Comparison of ENCODE assay signal across 22 mouse cellular contexts in genomic region chr11:78703085-78703484, GRCm38 (mm10). TPM values are rescaled to one million over a fixed set of nuclear protein-coding genes. Genes with fewer than 3 reads are reported as not detected.
DNase-seq lines count a peak whose midpoint lies in the region; ATAC-seq lines count a peak whose summit lies in the region.
"Had no signal": no experiment of that assay in that cellular context is flagged by ENCODE, and none has a peak within 500 bp of the region (broad histone marks: within the 10 kb centered on the region; RNA-seq: fewer than 3 reads in every experiment).

No protein-coding gene starts in this region.

- H3K27ac ChIP-seq in kidney, embryonic 15.5 days, result 0 out of 2 replicates have a peak overlapping the region, but pooled peaks have one; percentile 13
- H3K27ac ChIP-seq: embryonic facial prominence, embryonic 10.5 days; forebrain, embryonic 10.5 days; heart, embryonic 13.5 days; hindbrain, embryonic 15.5 days had no signal

- 68% methylated on average over 5 of the region's 5 CpGs for WGBS in kidney, embryonic 15.5 days

- ATAC-seq in frontal cortex, adult (ENCODE audit: low TSS enrichment), result peak; percentile 2; the same call in 1 of the 2 replicates
- no peak for ATAC-seq in kidney, embryonic 15.5 days (replicated peaks; ENCODE audit: low FRiP score)
- ATAC-seq in megakaryocyte, adult 5-6 weeks (ENCODE audit: poor library complexity, severe bottlenecking), result no peak
- no peak for ATAC-seq in megakaryocyte-erythroid progenitor cell, adult 5-6 weeks (replicated peaks; ENCODE audit: low FRiP score, low TSS enrichment, poor library complexity, severe bottlenecking)
- ATAC-seq: activated CD4-positive, CD25-positive, alpha-beta regulatory T cell, adult 4 months; forebrain, embryonic 14.5 days; Patski had no signal

- H3K4me3 ChIP-seq in kidney, embryonic 15.5 days (replicated peaks), result no peak overlapping the region
- peak overlapping the region; percentile 73 for H3K4me3 ChIP-seq in megakaryocyte, embryonic 14.5 days (replicated peaks)
- H3K4me3 ChIP-seq: embryonic facial prominence, embryonic 10.5 days; erythroblast, embryonic 14.5 days; forebrain, embryonic 10.5 days; heart, embryonic 13.5 days; hindbrain, embryonic 15.5 days had no signal

- H3K9ac ChIP-seq in kidney, embryonic 15.5 days, result no peak overlapping the region
- H3K9ac ChIP-seq: heart, embryonic 13.5 days; hindbrain, embryonic 15.5 days had no signal

- H3K9me3 ChIP-seq in kidney, embryonic 15.5 days (replicated peaks), result no peaks in the 10 kb centered on the region
- H3K9me3 ChIP-seq in megakaryocyte, embryonic 14.5 days, result no peaks in the 10 kb centered on the region
- H3K9me3 ChIP-seq: embryonic facial prominence, embryonic 10.5 days; forebrain, embryonic 10.5 days; heart, embryonic 13.5 days; hindbrain, embryonic 15.5 days had no signal

- no peak for DNase-seq in frontal cortex, postnatal 25 days (ENCODE audit: low spot score in 2 of 2)
- DNase-seq in kidney, adult 8-10 months, result no peak
- DNase-seq in thymus, postnatal 4 days, result no peak
- DNase-seq: adrenal gland, postnatal 14 days; cerebellum, adult 18-20 months; cerebellum, adult 9-11 months; cerebellum, postnatal 36 days; gastrocnemius, postnatal 14 days; heart, postnatal 36 days had no signal

- no peaks in the 10 kb centered on the region for H3K36me3 ChIP-seq in kidney, embryonic 15.5 days
- H3K36me3 ChIP-seq in megakaryocyte, embryonic 14.5 days (replicated peaks; ENCODE audit: low read length), result no peaks in the 10 kb centered on the region
- H3K36me3 ChIP-seq: embryonic facial prominence, embryonic 10.5 days; forebrain, embryonic 10.5 days; heart, embryonic 13.5 days; hindbrain, embryonic 15.5 days had no signal

- H3K27me3 ChIP-seq in kidney, embryonic 15.5 days, result no peaks in the 10 kb centered on the region
- H3K27me3 ChIP-seq in megakaryocyte, embryonic 14.5 days (replicated peaks), result no peaks in the 10 kb centered on the region
- H3K27me3 ChIP-seq: hindbrain, embryonic 15.5 days; Patski had no signal

- no peak overlapping the region for H3K4me2 ChIP-seq in kidney, embryonic 15.5 days
- H3K4me2 ChIP-seq: heart, embryonic 13.5 days; hindbrain, embryonic 15.5 days had no signal

- H3K4me1 ChIP-seq in kidney, embryonic 15.5 days, result peaks cover 6% of the 10 kb centered on the region; the same call in 1 of the 2 replicates
- peaks cover 75% of the 10 kb centered on the region for H3K4me1 ChIP-seq in megakaryocyte, embryonic 14.5 days
- H3K4me1 ChIP-seq: embryonic facial prominence, embryonic 10.5 days; forebrain, embryonic 10.5 days; hindbrain, embryonic 15.5 days had no signal

RNA-seq across cellular contexts. Expression of gene Nlk, which starts 5.9 kb away (rescaled TPM):
- 15.5 and 17.4 TPM in 2 replicates for polyA plus RNA-seq in kidney, embryonic 15.5 days (2015; fragmentation: Nextera tagmentation; extraction: Ambion mirVana)
- 18.4 and 67.9 TPM in 2 replicates for polyA plus RNA-seq in megakaryocyte, embryonic 14.5 days (2012; ENCODE audit: insufficient read depth, low replicate concordance)
- 13.9 and 14.0 TPM in 2 replicates for total RNA-seq in megakaryocyte, adult 5-6 weeks (2015)
- 22.2 and 29.6 TPM in 2 replicates for total RNA-seq in megakaryocyte, adult 5-6 weeks (2017)
- 26.7 and 34.8 TPM in 2 replicates for total RNA-seq in megakaryocyte-erythroid progenitor cell, adult 5-6 weeks (2014; fragmentation: Nextera tagmentation)
- total RNA-seq in megakaryocyte-erythroid progenitor cell, adult 5-6 weeks (2017), result 21.6 and 29.8 TPM in 2 replicates

RNA-seq across cellular contexts. Expression of gene Ccnq, which starts 48.4 kb away (rescaled TPM):
- polyA plus RNA-seq in kidney, embryonic 15.5 days (2015; fragmentation: Nextera tagmentation; extraction: Ambion mirVana), result 41.8 and 45.7 TPM in 2 replicates
- polyA plus RNA-seq in megakaryocyte, embryonic 14.5 days (2012; ENCODE audit: insufficient read depth, low replicate concordance), result 17.5 and 51.3 TPM in 2 replicates
- total RNA-seq in megakaryocyte, adult 5-6 weeks (2015), result 21.3 and 25.6 TPM in 2 replicates
- total RNA-seq in megakaryocyte, adult 5-6 weeks (2017), result 15.1 and 22.5 TPM in 2 replicates
- total RNA-seq in megakaryocyte-erythroid progenitor cell, adult 5-6 weeks (2014; fragmentation: Nextera tagmentation), result 27.0 and 42.5 TPM in 2 replicates
- 30.9 and 32.6 TPM in 2 replicates for total RNA-seq in megakaryocyte-erythroid progenitor cell, adult 5-6 weeks (2017)
